Mouse (Mus musculus) layer of hippocampus, adult 11-12 months (tissue): ENCODE results near the gene Fut9.

Experiments used
- DNase-seq: peaks from one replicate; pipeline ENCODE4 v3.0.0; 2022; ENCODE audit warnings: low spot score

Gene Fut9

GRCm38 (mm10) chr4:25645580-25645979 lies 154.5 kb downstream of the Fut9 start:
- no peak for DNase-seq

GRCm38 (mm10) chr4:25641993-25642392 lies 158.1 kb downstream of the Fut9 start:
- no peak for DNase-seq

GRCm38 (mm10) chr4:25633262-25633661 lies 166.8 kb downstream of the Fut9 start:
- DNase-seq: no peak

- no peak for DNase-seq
These were observed 171.9 kb downstream of the Fut9 start for GRCm38 (mm10) chr4:25628113-25628512.

GRCm38 (mm10) chr4:25627467-25627866 lies 172.6 kb downstream of the Fut9 start:
- no peak for DNase-seq

GRCm38 (mm10) chr4:25627039-25627438 lies 173.0 kb downstream of the Fut9 start:
- DNase-seq: no peak

GRCm38 (mm10) chr4:25623176-25623575 lies 176.9 kb downstream of the Fut9 start:
- DNase-seq: no peak

GRCm38 (mm10) chr4:25617301-25617700 lies 182.7 kb downstream of the Fut9 start:
- no peak for DNase-seq

- DNase-seq: no peak
These were observed 186.6 kb downstream of the Fut9 start for GRCm38 (mm10) chr4:25613426-25613825.

GRCm38 (mm10) chr4:25610481-25610880 lies 189.6 kb downstream of the Fut9 start:
- DNase-seq: no peak

GRCm38 (mm10) chr4:25593218-25593617 lies 206.8 kb downstream of the Fut9 start:
- DNase-seq: no peak
